Mouse (Mus musculus) kidney, adult 8-10 months (tissue): ENCODE measurements around the gene Nup210l.
"Not testable (repeated sequence)": the region's sequence is repeated elsewhere in the genome, so short reads cannot be mapped to it uniquely, and the experiment has no call there.

Experiments
- DNase-seq, 2 experiments: peaks; one replicate each; pipeline ENCODE4 v3.0.0; 2022

Nup210l gene

GRCm38 (mm10) chr3:90097928-90098327, 6.0 kb upstream of the Nup210l start:
- no peak for DNase-seq

GRCm38 (mm10) chr3:90101010-90101409, 2.9 kb upstream of the Nup210l start:
- no peak for DNase-seq

GRCm38 (mm10) chr3:90101673-90102072, 2.3 kb upstream of the Nup210l start:
- no peak for DNase-seq

GRCm38 (mm10) chr3:90102239-90102638, 1.7 kb upstream of the Nup210l start:
- no peak for DNase-seq

- no peak for DNase-seq
Observed at GRCm38 (mm10) chr3:90103176-90103575, 756 bp upstream of the Nup210l start.

GRCm38 (mm10) chr3:90111706-90112105, 7.8 kb downstream of the Nup210l start:
- no peak for DNase-seq

- DNase-seq: peak in 1 of 2 experiments; percentile 19
Observed at GRCm38 (mm10) chr3:90114342-90114741, 10.4 kb downstream of the Nup210l start.

- DNase-seq: no peak
Observed at GRCm38 (mm10) chr3:90115526-90115925, 11.6 kb downstream of the Nup210l start.

GRCm38 (mm10) chr3:90118132-90118790, 14.3 kb downstream of the Nup210l start:
- no peak for DNase-seq

- not testable (repeated sequence) for DNase-seq
Observed at GRCm38 (mm10) chr3:90122036-90122435, 18.1 kb downstream of the Nup210l start.

GRCm38 (mm10) chr3:90125710-90126109, 21.8 kb downstream of the Nup210l start:
- no peak for DNase-seq

GRCm38 (mm10) chr3:90127881-90128280, 23.9 kb downstream of the Nup210l start:
- no peak for DNase-seq

GRCm38 (mm10) chr3:90132745-90133144, 28.8 kb downstream of the Nup210l start:
- no peak for DNase-seq

- DNase-seq: no peak
Observed at GRCm38 (mm10) chr3:90133331-90133730, 29.4 kb downstream of the Nup210l start.

- no peak for DNase-seq
Observed at GRCm38 (mm10) chr3:90134483-90134882, 30.6 kb downstream of the Nup210l start.

GRCm38 (mm10) chr3:90134993-90135392, 31.1 kb downstream of the Nup210l start:
- no peak for DNase-seq

GRCm38 (mm10) chr3:90136660-90137059, 32.7 kb downstream of the Nup210l start:
- DNase-seq: peak in 1 of 2 experiments; percentile 4

- DNase-seq: no peak
Observed at GRCm38 (mm10) chr3:90137606-90138005, 33.7 kb downstream of the Nup210l start.

- DNase-seq: no peak
Observed at GRCm38 (mm10) chr3:90139962-90140361, 36.0 kb downstream of the Nup210l start.

GRCm38 (mm10) chr3:90145461-90145860, 41.5 kb downstream of the Nup210l start:
- no peak for DNase-seq

- no peak for DNase-seq
Observed at GRCm38 (mm10) chr3:90146651-90147050, 42.7 kb downstream of the Nup210l start.

GRCm38 (mm10) chr3:90151086-90151740, 47.3 kb downstream of the Nup210l start:
- DNase-seq: no peak

GRCm38 (mm10) chr3:90155996-90156395, 52.1 kb downstream of the Nup210l start:
- DNase-seq: no peak

GRCm38 (mm10) chr3:90159757-90160156, 55.8 kb downstream of the Nup210l start:
- DNase-seq: peak in 1 of 2 experiments; percentile 3

- no peak for DNase-seq
Observed at GRCm38 (mm10) chr3:90161541-90161940, 57.6 kb downstream of the Nup210l start.
